Mouse (Mus musculus): ENCODE measurements around the gene Hist1h2bp. TPM values are rescaled to one million over a fixed set of nuclear protein-coding genes. Genes with fewer than 3 reads are reported as not detected.
A peak's percentile ranks its signal among the peaks of the same experiment; 100 is the strongest.
"Not testable (repeated sequence)": the region's sequence is repeated elsewhere in the genome, so short reads cannot be mapped to it uniquely, and the experiment has no call there.

The Hist1h2bp gene
- 1.5 and 1.8 TPM in 2 replicates for polyA plus RNA-seq (2016; fragmentation: Nextera tagmentation; extraction: Ambion mirVana)

GRCm38 (mm10) chr13:21786899-21787629 is at the start of gene Hist1h2bp, which contains the start of gene Hist1h2an:
Hist1h2bp (plus strand) TSS chr13:21787461.
Hist1h2an (minus strand) TSS chr13:21787218.
- peak within 1 kb of the TSS; percentile 36 for H3K4me3 ChIP-seq
- WGBS, result under 1% methylated on average over 39 of the region's 63 CpGs
- H3K9ac ChIP-seq, result peak within 1 kb of the TSS; percentile 45
- peaks cover 27% of the 10 kb centered on the region for H3K4me1 ChIP-seq
- H3K4me2 ChIP-seq (replicated peaks), result peak within 1 kb of the TSS; percentile 55
- H3K9me3 ChIP-seq, H3K27me3 ChIP-seq, H3K36me3 ChIP-seq: not testable (repeated sequence)
- ATAC-seq (ENCODE audit: insufficient number of reproducible peaks, insufficient read depth, low FRiP score, low TSS enrichment), result peak; percentile 92
- peak within 1 kb of the TSS; percentile 91 for H3K27ac ChIP-seq

DNA sequence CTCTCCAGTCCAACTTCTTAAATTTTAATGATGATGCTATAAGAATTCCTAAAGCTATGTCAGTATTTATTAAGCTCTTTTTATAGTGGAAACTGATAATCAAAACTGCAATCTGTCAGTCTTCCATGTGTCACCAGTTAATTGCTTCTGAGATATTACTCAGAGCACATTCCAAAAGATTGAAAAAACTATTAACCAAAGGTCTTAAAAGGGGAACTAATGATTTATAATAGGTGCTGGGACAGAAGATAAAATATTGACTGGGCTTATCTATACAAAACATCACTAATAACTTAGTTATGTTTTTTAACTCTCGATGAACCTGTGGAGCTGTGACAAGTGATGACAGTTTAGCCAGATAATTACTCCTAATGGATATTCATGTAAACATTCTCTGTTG is 42.3 kb upstream of the Hist1h2bp start:
- H3K4me3 ChIP-seq, result no peak overlapping the region
- 84% methylated on average over 1 of the region's 1 CpGs for WGBS
- no peaks in the 10 kb centered on the region for H3K9me3 ChIP-seq
- no peaks in the 10 kb centered on the region for H3K27me3 ChIP-seq
- H3K4me1 ChIP-seq, result peaks cover 6% of the 10 kb centered on the region; the same call in 1 of the 2 replicates
- H3K4me2 ChIP-seq (replicated peaks), result no peak overlapping the region
- H3K27ac ChIP-seq, result no peak overlapping the region
- no peaks in the 10 kb centered on the region for H3K36me3 ChIP-seq
- H3K9ac ChIP-seq, result no peak overlapping the region
- no peak for ATAC-seq (ENCODE audit: insufficient number of reproducible peaks, insufficient read depth, low FRiP score, low TSS enrichment)

DNA sequence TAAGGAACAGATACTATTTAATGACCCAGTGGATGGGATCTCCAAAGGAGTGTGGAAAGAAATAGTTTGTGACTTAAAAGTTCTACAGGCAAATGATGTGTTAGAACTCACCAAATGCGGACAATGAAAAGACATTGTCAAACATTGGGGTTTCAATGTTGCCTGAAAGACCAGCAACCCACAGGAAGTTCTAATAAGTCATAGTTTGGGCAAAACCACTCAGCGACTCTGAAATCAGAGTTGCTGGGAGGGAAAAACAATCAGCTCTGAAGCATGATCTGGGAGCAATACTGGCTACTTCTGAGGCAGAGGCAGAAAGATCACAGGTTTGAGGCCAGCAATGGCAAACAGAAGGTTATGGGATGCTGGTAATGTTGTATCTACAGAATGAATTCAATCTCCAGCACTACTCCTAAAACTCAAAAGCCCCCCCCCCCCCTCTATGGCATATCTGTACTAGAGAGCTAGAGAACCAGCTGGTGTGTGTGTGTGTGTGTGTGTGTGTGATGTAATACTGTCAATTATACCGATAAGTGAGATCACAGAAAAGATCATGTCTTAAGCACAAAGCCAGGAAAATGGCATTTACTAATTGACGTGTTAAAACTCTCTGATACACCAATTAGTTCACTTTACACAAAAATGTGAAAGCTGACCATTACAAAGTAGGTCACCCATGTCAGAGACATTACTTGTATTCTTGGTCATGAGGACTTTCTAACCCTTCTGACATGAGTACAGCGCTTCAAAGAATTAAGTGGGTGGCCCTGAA is 37.7 kb upstream of the Hist1h2bp start:
- Histone ChIP-seq H3K4me3 (peak overlapping the region; percentile 65), H3K36me3 (no peaks in the 10 kb centered on the region), H3K27ac (peak overlapping the region; percentile 97), H3K9ac (peak overlapping the region; percentile 77), H3K4me2 (replicated peaks) (peak overlapping the region; percentile 83), H3K4me1 (peaks cover 20% of the 10 kb centered on the region), H3K9me3 (no peaks in the 10 kb centered on the region), H3K27me3 (no peaks in the 10 kb centered on the region)
- whole genome bisulfite sequencing, result 4% methylated on average over 5 of the region's 5 CpGs
- ATAC-seq (ENCODE audit: insufficient number of reproducible peaks, insufficient read depth, low FRiP score, low TSS enrichment), result no peak

DNA sequence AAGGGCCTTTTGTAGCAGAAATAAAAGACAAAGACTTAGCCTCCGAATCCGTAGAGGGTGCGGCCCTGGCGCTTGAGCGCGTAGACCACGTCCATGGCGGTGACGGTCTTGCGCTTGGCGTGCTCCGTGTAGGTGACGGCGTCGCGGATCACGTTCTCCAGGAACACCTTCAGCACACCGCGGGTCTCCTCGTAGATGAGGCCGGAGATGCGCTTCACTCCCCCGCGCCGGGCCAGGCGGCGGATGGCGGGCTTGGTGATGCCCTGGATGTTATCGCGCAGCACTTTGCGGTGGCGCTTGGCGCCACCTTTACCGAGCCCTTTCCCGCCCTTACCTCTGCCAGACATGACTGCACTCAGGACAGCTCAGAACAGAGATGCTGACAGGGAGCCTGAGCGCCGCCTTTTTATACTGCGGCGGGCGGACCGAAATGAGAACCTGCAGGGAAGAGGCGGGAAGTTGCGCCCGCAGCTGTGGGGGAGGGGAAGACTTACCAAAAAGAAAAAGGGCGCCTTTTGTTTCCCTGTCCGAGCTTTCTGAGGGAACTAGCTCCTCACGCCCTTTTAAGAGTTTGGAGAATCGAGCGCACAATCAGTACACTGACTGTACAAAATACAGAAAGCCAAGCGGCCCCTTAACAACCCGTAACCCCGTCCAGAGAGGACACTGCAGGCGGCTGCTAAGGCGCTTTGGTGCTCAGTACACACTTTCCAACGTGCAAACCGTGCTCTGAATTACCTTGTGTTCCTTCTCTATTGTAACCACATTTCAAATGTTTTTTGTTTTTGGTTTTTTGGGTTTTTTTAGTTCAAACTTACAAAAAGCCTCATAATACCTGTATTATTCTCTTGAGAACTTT is 36.9 kb upstream of the Hist1h2bp start, which contains the start of gene Hist1h4k:
TSS of gene Hist1h4k (minus strand) at position 347 of the 859 bp plus-strand sequence.
- WGBS, result under 1% methylated on average over 48 of the region's 56 CpGs
- not testable (repeated sequence) for H3K36me3 ChIP-seq, H3K27me3 ChIP-seq, H3K9me3 ChIP-seq
- ATAC-seq (ENCODE audit: insufficient number of reproducible peaks, insufficient read depth, low FRiP score, low TSS enrichment), result peak; percentile 91
- Histone ChIP-seq H3K9ac (peak within 1 kb of the TSS; percentile 77), H3K4me2 (replicated peaks) (peak within 1 kb of the TSS; percentile 83), H3K27ac (peak within 1 kb of the TSS; percentile 97), H3K4me1 (peaks cover 20% of the 10 kb centered on the region), H3K4me3 (peak within 1 kb of the TSS; percentile 65)

- Histone ChIP-seq H3K4me1 (peaks cover 20% of the 10 kb centered on the region), H3K4me2 (replicated peaks) (no peak overlapping the region), H3K27ac (peak overlapping the region; percentile 96), H3K9ac (no peak overlapping the region), H3K36me3 (no peaks in the 10 kb centered on the region), H3K4me3 (no peak overlapping the region), H3K9me3 (no peaks in the 10 kb centered on the region), H3K27me3 (no peaks in the 10 kb centered on the region)
- ATAC-seq (ENCODE audit: insufficient number of reproducible peaks, insufficient read depth, low FRiP score, low TSS enrichment), result no peak
Measured at GRCm38 (mm10) chr13:21751417-21751816, 35.8 kb upstream of the Hist1h2bp start.

GRCm38 (mm10) chr13:21751827-21752226 is 35.4 kb upstream of the Hist1h2bp start:
- ATAC-seq (ENCODE audit: insufficient number of reproducible peaks, insufficient read depth, low FRiP score, low TSS enrichment), result no peak
- Histone ChIP-seq H3K27me3 (no peaks in the 10 kb centered on the region), H3K27ac (peak overlapping the region; percentile 96), H3K9me3 (no peaks in the 10 kb centered on the region), H3K4me2 (replicated peaks) (no peak overlapping the region; the same call in 1 of the 2 replicates), H3K9ac (no peak overlapping the region), H3K36me3 (no peaks in the 10 kb centered on the region), H3K4me3 (no peak overlapping the region), H3K4me1 (peaks cover 20% of the 10 kb centered on the region)
- 74% methylated on average over 3 of the region's 3 CpGs for WGBS

- Histone ChIP-seq H3K27ac (peak overlapping the region; percentile 96), H3K9ac (no peak overlapping the region), H3K4me2 (replicated peaks) (peak overlapping the region; percentile 69), H3K9me3 (no peaks in the 10 kb centered on the region), H3K4me1 (peaks cover 19% of the 10 kb centered on the region), H3K4me3 (no peak overlapping the region), H3K27me3 (no peaks in the 10 kb centered on the region), H3K36me3 (no peaks in the 10 kb centered on the region)
- no peak for ATAC-seq (ENCODE audit: insufficient number of reproducible peaks, insufficient read depth, low FRiP score, low TSS enrichment)
- WGBS, result 40% methylated on average over 3 of the region's 3 CpGs
Measured at GRCm38 (mm10) chr13:21752356-21752755, 34.9 kb upstream of the Hist1h2bp start.

DNA sequence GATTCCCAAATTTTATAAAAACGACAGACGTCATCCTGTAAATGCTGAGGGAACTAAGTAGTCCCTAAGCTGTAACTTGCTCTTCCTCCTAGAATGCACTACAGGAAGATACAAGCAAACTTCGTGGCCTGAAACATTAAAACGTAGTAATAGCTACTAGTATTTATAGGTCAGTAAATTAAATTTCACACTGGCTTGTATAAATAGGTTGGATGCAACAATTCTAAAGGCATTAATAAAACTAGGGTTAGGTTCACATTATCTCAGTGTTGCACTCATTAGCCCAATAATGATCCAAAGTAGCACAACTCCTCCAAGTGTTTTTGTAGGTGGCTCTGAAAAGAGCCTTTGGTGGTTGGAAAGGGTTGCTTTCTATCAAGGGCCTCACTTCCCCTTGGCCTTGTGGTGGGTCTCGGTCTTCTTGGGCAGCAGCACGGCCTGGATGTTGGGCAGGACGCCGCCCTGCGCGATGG is 34.2 kb upstream of the Hist1h2bp start:
- 3% methylated on average over 10 of the region's 10 CpGs for WGBS
- H3K9ac ChIP-seq, result peak overlapping the region; percentile 49
- peak overlapping the region; percentile 69 for H3K4me2 ChIP-seq (replicated peaks)
- no peaks in the 10 kb centered on the region for H3K9me3 ChIP-seq
- no peaks in the 10 kb centered on the region for H3K36me3 ChIP-seq
- H3K27ac ChIP-seq, result peak overlapping the region; percentile 96
- H3K4me1 ChIP-seq, result peaks cover 16% of the 10 kb centered on the region
- ATAC-seq (ENCODE audit: insufficient number of reproducible peaks, insufficient read depth, low FRiP score, low TSS enrichment), result no peak
- no peaks in the 10 kb centered on the region for H3K27me3 ChIP-seq
- H3K4me3 ChIP-seq, result peak overlapping the region; percentile 46

DNA sequence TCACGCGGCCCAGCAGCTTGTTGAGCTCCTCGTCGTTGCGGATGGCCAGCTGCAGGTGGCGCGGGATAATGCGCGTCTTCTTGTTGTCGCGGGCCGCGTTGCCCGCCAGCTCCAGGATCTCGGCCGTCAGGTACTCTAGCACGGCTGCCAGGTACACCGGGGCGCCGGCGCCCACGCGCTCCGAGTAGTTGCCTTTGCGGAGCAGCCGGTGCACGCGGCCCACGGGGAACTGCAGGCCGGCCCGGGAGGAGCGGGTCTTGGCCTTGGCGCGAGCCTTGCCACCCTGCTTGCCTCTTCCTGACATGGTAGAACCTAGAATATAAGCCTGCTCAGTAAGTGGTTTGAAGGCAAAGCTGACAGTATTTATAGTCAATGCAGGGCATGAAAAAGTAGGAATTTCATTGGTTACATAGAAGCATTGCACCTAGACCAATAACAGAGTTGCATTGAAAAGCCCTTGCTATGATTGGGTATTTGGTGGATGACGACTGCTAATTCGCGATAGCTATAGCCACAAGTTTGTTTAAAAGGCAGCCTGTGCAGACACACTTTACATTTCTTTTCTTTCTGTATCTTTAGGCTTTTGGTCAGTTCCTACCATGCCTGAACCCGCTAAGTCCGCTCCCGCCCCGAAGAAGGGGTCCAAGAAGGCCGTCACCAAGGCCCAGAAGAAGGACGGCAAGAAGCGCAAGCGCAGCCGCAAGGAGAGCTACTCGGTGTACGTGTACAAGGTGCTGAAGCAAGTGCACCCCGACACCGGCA is 33.6 kb upstream of the Hist1h2bp start, which contains the start of the genes Hist1h2ak and Hist1h2bn:
TSS of gene Hist1h2ak (minus strand) at position 304 of the 762 bp plus-strand sequence.
TSS of gene Hist1h2bn (plus strand) at position 600 of the 762 bp plus-strand sequence.
- not testable (repeated sequence) for H3K27me3 ChIP-seq, H3K36me3 ChIP-seq, H3K9me3 ChIP-seq
- peaks cover 16% of the 10 kb centered on the region for H3K4me1 ChIP-seq
- H3K4me2 ChIP-seq (replicated peaks), result peak within 1 kb of the TSS; percentile 69
- H3K9ac ChIP-seq, result peak within 1 kb of the TSS; percentile 66
- under 1% methylated on average over 26 of the region's 50 CpGs for WGBS
- peak within 1 kb of the TSS; percentile 96 for H3K27ac ChIP-seq
- H3K4me3 ChIP-seq, result peak within 1 kb of the TSS; percentile 46
- peak; percentile 96 for ATAC-seq (ENCODE audit: insufficient number of reproducible peaks, insufficient read depth, low FRiP score, low TSS enrichment)

GRCm38 (mm10) chr13:21754294-21755001 is 32.8 kb upstream of the Hist1h2bp start:
- H3K4me2 ChIP-seq (replicated peaks), result peak overlapping the region; percentile 69
- H3K4me3 ChIP-seq, result peak overlapping the region; percentile 46
- ATAC-seq (ENCODE audit: insufficient number of reproducible peaks, insufficient read depth, low FRiP score, low TSS enrichment); H3K27me3 ChIP-seq; H3K9me3 ChIP-seq; H3K36me3 ChIP-seq: not testable (repeated sequence)
- H3K27ac ChIP-seq, result peak overlapping the region; percentile 92
- H3K9ac ChIP-seq, result peak overlapping the region; percentile 66
- under 1% methylated on average over 21 of the region's 26 CpGs for WGBS
- H3K4me1 ChIP-seq, result peaks cover 14% of the 10 kb centered on the region
